Mouse (Mus musculus) MEL (cell line): Measurements from ENCODE around the gene Bcar1. TPM values are rescaled to one million over a fixed set of nuclear protein-coding genes. Genes with fewer than 3 reads are reported as not detected.
A peak's percentile ranks its signal among the peaks of the same experiment; 100 is the strongest.

ENCODE experiments used
- DNase-seq: peaks from one replicate; pipeline ENCODE4 v3.0.0; 2011; ENCODE audit warnings: low read depth, low spot score
- H3K27ac ChIP-seq: 2 replicates; pipeline ENCODE4 v1.5.1; 2012; ENCODE audit warnings: low read depth, mild to moderate bottlenecking, control low read depth, low read length, moderate library complexity; ENCODE audit not compliant: control insufficient read depth
- H3K27me3 ChIP-seq, 2 experiments: fragments of 150-350 bp in 1 of 2; sonication (generic) in 1 of 2; 2 replicates each; pipeline ENCODE4 v1.6.1; 2012; ENCODE audit warnings: low read length in 2 of 2, mild to moderate bottlenecking in 2 of 2, improper control_type of control experiment in 1 of 2, moderate library complexity in 1 of 2; ENCODE audit not compliant: insufficient read depth in 2 of 2, control insufficient read depth in 1 of 2
- H3K36me3 ChIP-seq, 2 experiments: 2 replicates each; pipeline ENCODE4 v1.6.1; 2012 to 2014; ENCODE audit warnings: low read length in 2 of 2, improper control_type of control experiment in 1 of 2, inconsistent platforms in 1 of 2, mild to moderate bottlenecking in 1 of 2; ENCODE audit not compliant: insufficient read depth in 2 of 2, control insufficient read depth in 1 of 2
- H3K4me1 ChIP-seq, 2 experiments: fragments of 150-350 bp in 1 of 2; sonication (generic) in 1 of 2; 2 replicates each; pipeline ENCODE4 v1.6.1; 2012; ENCODE audit warnings: low read length in 2 of 2, improper control_type of control experiment in 1 of 2, mild to moderate bottlenecking in 1 of 2; ENCODE audit not compliant: insufficient read depth in 2 of 2, control insufficient read depth in 1 of 2
- H3K4me3 ChIP-seq, 2 experiments: fragments of 150-350 bp in 1 of 2; sonication (generic) in 1 of 2; 2 replicates each; pipeline ENCODE4 v1.5.1; 2012; ENCODE audit warnings: low read depth in 2 of 2, low read length in 2 of 2, mild to moderate bottlenecking in 2 of 2, moderate library complexity in 2 of 2, control low read depth in 1 of 2, improper control_type of control experiment in 1 of 2; ENCODE audit not compliant: control insufficient read depth in 1 of 2, insufficient read depth in 1 of 2
- H3K79me2 ChIP-seq: 2 replicates; pipeline ENCODE4 v1.6.1; 2012; ENCODE audit warnings: mild to moderate bottlenecking, low read length, moderate library complexity; ENCODE audit not compliant: control insufficient read depth, poor library complexity, insufficient read depth
- H3K9ac ChIP-seq: 2 replicates; pipeline ENCODE4 v1.6.1; 2012; ENCODE audit warnings: low read depth, mild to moderate bottlenecking, control low read depth, low read length, moderate library complexity; ENCODE audit not compliant: control insufficient read depth, poor library complexity, severe bottlenecking
- H3K9me3 ChIP-seq: fragments of 150-350 bp; sonication (generic); replicated peaks from 2 replicates; pipeline ENCODE4 v1.6.1; 2012; ENCODE audit warnings: mild to moderate bottlenecking, low read length, improper control_type of control experiment, moderate library complexity; ENCODE audit not compliant: insufficient read depth
- BHLHE40 ChIP-seq: IDR thresholded peaks from 2 replicates; pipeline ENCODE4 v1.6.1; 2012; ENCODE audit warnings: low read depth, mild to moderate bottlenecking, inconsistent platforms, low read length, improper control_type of control experiment, borderline replicate concordance
- CHD1 ChIP-seq: IDR thresholded peaks from 2 replicates; pipeline ENCODE4 v1.6.1; 2012; ENCODE audit warnings: low read depth, mild to moderate bottlenecking, inconsistent platforms, low read length, improper control_type of control experiment
- CTCF ChIP-seq, 3 experiments: IDR thresholded peaks in 2 of 3; conservative IDR thresholded peaks in 1 of 3; 2 replicates each; pipeline ENCODE4 v1.5.1; 2011 to 2012; ENCODE audit warnings: low read length in 3 of 3, low read depth in 2 of 3, mild to moderate bottlenecking in 2 of 3, improper control_type of control experiment in 1 of 3, inconsistent platforms in 1 of 3, mixed read lengths in 1 of 3, moderate library complexity in 1 of 3; ENCODE audit not compliant: control insufficient read depth in 1 of 3, insufficient read depth in 1 of 3, poor library complexity in 1 of 3, severe bottlenecking in 1 of 3
- E2F4 ChIP-seq: IDR thresholded peaks from 2 replicates; pipeline ENCODE4 v1.6.1; 2011; ENCODE audit warnings: low read depth, low read length, improper control_type of control experiment, borderline replicate concordance
- EP300 ChIP-seq, 2 experiments: IDR thresholded peaks; 2 replicates each; pipeline ENCODE4 v1.6.1; 2011; ENCODE audit warnings: improper control_type of control experiment in 2 of 2, low read length in 2 of 2, low read depth in 1 of 2, mild to moderate bottlenecking in 1 of 2
- GATA1 ChIP-seq: IDR thresholded peaks from 2 replicates; pipeline ENCODE4 v1.6.1; 2011; ENCODE audit warnings: low read depth, low read length, improper control_type of control experiment
- HCFC1 ChIP-seq: IDR thresholded peaks from 2 replicates; pipeline ENCODE4 v1.6.1; 2012; ENCODE audit warnings: low read depth, mild to moderate bottlenecking, inconsistent platforms, low read length, improper control_type of control experiment, moderate library complexity
- KAT2A ChIP-seq: conservative IDR thresholded peaks from 2 replicates; pipeline ENCODE4 v1.6.1; 2012; ENCODE audit warnings: low read depth, low read length, improper control_type of control experiment, inconsistent platforms
- MAX ChIP-seq: IDR thresholded peaks from 2 replicates; pipeline ENCODE4 v1.6.1; 2011; ENCODE audit warnings: low read length, improper control_type of control experiment
- MEF2A ChIP-seq: IDR thresholded peaks from 2 replicates; pipeline ENCODE4 v1.6.1; 2014; ENCODE audit warnings: low read depth, mild to moderate bottlenecking, inconsistent platforms, low read length, improper control_type of control experiment; ENCODE audit not compliant: poor library complexity, insufficient replicate concordance, severe bottlenecking; ENCODE audit errors: extremely low read depth
- MXI1 ChIP-seq: IDR thresholded peaks from 2 replicates; pipeline ENCODE4 v1.6.1; 2011; ENCODE audit warnings: mild to moderate bottlenecking, low read depth, low read length, improper control_type of control experiment
- MYB ChIP-seq: IDR thresholded peaks from 2 replicates; pipeline ENCODE4 v1.6.1; 2011; ENCODE audit warnings: mild to moderate bottlenecking, low read depth, low read length, improper control_type of control experiment
- NELFE ChIP-seq: IDR thresholded peaks from 2 replicates; pipeline ENCODE4 v1.6.1; 2011; ENCODE audit warnings: low read depth, low read length, improper control_type of control experiment
- NRF1 ChIP-seq: IDR thresholded peaks from 2 replicates; pipeline ENCODE4 v1.6.1; 2014; ENCODE audit warnings: low read depth, mild to moderate bottlenecking, inconsistent platforms, low read length, improper control_type of control experiment, moderate library complexity; ENCODE audit not compliant: poor library complexity, insufficient read depth, severe bottlenecking
- POLR2A ChIP-seq, 2 experiments: IDR thresholded peaks; 2 replicates each; pipeline ENCODE4 v1.6.1; 2011 to 2012; ENCODE audit warnings: low read length in 2 of 2, mild to moderate bottlenecking in 2 of 2, control low read depth in 1 of 2, improper control_type of control experiment in 1 of 2, low read depth in 1 of 2, moderate library complexity in 1 of 2; ENCODE audit not compliant: control insufficient read depth in 1 of 2, insufficient read depth in 1 of 2, poor library complexity in 1 of 2
- RAD21 ChIP-seq: IDR thresholded peaks from 2 replicates; pipeline ENCODE4 v1.6.1; 2011; ENCODE audit warnings: mild to moderate bottlenecking, low read depth, low read length, improper control_type of control experiment
- SMC3 ChIP-seq: IDR thresholded peaks from 2 replicates; pipeline ENCODE4 v1.6.1; 2011; ENCODE audit warnings: low read depth, low read length, improper control_type of control experiment
- TBP ChIP-seq: IDR thresholded peaks from 2 replicates; pipeline ENCODE4 v1.8.0; 2011; ENCODE audit warnings: low read depth, low read length, improper control_type of control experiment
- TCF12 ChIP-seq: IDR thresholded peaks from 2 replicates; pipeline ENCODE4 v1.6.1; 2014; ENCODE audit warnings: low read depth, mild to moderate bottlenecking, inconsistent platforms, low read length, improper control_type of control experiment, moderate library complexity
- UBTF ChIP-seq: IDR thresholded peaks from 2 replicates; pipeline ENCODE4 v1.6.1; 2012; ENCODE audit warnings: low read depth, mild to moderate bottlenecking, inconsistent platforms, low read length, improper control_type of control experiment, moderate library complexity, borderline replicate concordance; ENCODE audit not compliant: insufficient read depth
- USF1 ChIP-seq: IDR thresholded peaks from 2 replicates; pipeline ENCODE4 v1.6.1; 2014; ENCODE audit warnings: low read depth, mild to moderate bottlenecking, inconsistent platforms, low read length, improper control_type of control experiment, moderate library complexity
- ZC3H11A ChIP-seq: IDR thresholded peaks from 2 replicates; pipeline ENCODE4 v1.6.1; 2012; ENCODE audit warnings: low read depth, mild to moderate bottlenecking, inconsistent platforms, low read length, improper control_type of control experiment
- ZKSCAN1 ChIP-seq: IDR thresholded peaks from 2 replicates; pipeline ENCODE4 v1.6.1; 2012; ENCODE audit warnings: low read depth, mild to moderate bottlenecking, inconsistent platforms, low read length, improper control_type of control experiment, moderate library complexity
- ZMIZ1 ChIP-seq: IDR thresholded peaks from 2 replicates; pipeline ENCODE4 v1.6.1; 2012; ENCODE audit warnings: low read depth, mild to moderate bottlenecking, inconsistent platforms, low read length, improper control_type of control experiment, moderate library complexity
- ZNF384 ChIP-seq: IDR thresholded peaks from 2 replicates; pipeline ENCODE4 v1.6.1; 2012; ENCODE audit warnings: low read depth, mild to moderate bottlenecking, inconsistent platforms, low read length, improper control_type of control experiment
- polyA plus RNA-seq, 2 experiments: library from polyadenylated mRNA; stranded (reverse) in 1 of 2; unstranded in 1 of 2; fragments of >175 nt in 1 of 2; fragments of >200 nt in 1 of 2; gene quantifications; 2 replicates each; pipeline versions ENCODE4 v1.2.1 to v1.2.4; 2012; ENCODE audit warnings: low replicate concordance in 2 of 2, low read depth in 1 of 2; ENCODE audit not compliant: insufficient read length in 2 of 2, insufficient read depth in 1 of 2, missing spikeins in 1 of 2
- total RNA-seq: library from RNA; depleted of rRNA; stranded (reverse); fragments of 300-350 nt; gene quantifications from 2 replicates; pipeline ENCODE4 v1.2.3, GENCODE M21; 2012

Bcar1 gene
- total and polyA plus RNA-seq, 3 experiments: 6.5 to 17.4 TPM; not detected in 1

DNA sequence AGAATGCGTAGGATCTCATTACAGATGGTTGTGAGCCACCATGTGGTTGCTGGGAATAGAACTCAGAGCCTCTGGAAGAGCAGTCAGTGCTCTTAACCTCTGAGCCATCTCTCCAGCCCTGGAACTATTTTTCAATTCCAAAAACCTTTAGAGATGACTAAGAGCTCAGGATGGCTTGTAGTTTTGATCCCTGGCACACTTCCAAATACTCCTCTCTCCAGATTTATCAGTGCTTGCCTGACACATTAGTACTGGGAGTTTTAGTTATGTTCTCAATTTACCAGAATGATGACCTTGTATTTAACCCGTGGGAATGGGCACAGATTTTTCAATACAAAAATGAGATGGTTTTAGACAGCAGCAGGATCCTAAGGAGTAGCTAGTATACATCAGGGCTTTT, 76.9 kb downstream of the Bcar1 start:
- TF ChIP-seq UBTF (no peak), TCF12 (no peak), RAD21 (no peak), MEF2A (no peak), TBP (no peak), NELFE (no peak), MXI1 (no peak), CTCF (IDR thresholded peaks at IDR 0.05 in 2 of 3, conservative IDR thresholded peaks at IDR 0.05 in 1 of 3; ENCODE audit: control insufficient read depth in 1 of 3, insufficient read depth in 1 of 3, low read depth in 2 of 3, low read length in 3 of 3, poor library complexity in 1 of 3, severe bottlenecking in 1 of 3) (no peak), E2F4 (no peak), ZNF384 (no peak), USF1 (no peak), KAT2A (no peak), POLR2A (IDR thresholded peaks at IDR 0.05; ENCODE audit: control insufficient read depth in 1 of 2, insufficient read depth in 1 of 2, low read depth in 1 of 2, low read length in 2 of 2, poor library complexity in 1 of 2) (no peak), HCFC1 (no peak), ZKSCAN1 (no peak), SMC3 (no peak), ZMIZ1 (no peak), MYB (no peak), EP300 (IDR thresholded peaks at IDR 0.05; ENCODE audit: low read depth in 1 of 2, low read length in 2 of 2) (no peak)
- Histone ChIP-seq H3K36me3 (peaks cover 0 to 12% of the 10 kb centered on the region in 2 experiments; a peak in 2 of 4 replicates), H3K27me3 (no peaks in the 10 kb centered on the region), H3K9ac (no peak overlapping the region), H3K79me2 (no peaks in the 10 kb centered on the region), H3K9me3 (no peaks in the 10 kb centered on the region), H3K4me1 (no peaks in the 10 kb centered on the region), H3K27ac (no peak overlapping the region), H3K4me3 (no peak overlapping the region)
- DNase-seq: no peak

DNA sequence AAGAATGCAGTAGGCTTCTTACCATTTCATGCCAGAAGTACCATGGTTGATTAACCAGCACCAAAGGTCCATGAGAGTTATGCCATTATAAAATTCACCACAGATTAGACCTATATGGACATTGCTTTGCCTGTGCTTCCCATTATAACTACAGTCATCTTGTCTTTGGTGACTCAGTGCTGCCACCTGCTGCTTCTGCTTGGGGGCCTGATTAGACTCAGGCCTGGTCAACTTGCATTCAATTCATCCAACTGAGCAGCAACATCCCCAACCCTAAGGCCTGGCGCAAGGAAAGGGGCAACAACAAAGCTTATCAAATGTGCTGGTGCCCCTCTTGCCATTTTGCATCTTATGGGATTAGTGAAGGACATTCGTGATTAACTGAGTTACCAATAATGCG, 81.1 kb downstream of the Bcar1 start:
- Histone ChIP-seq H3K27ac (no peak overlapping the region), H3K79me2 (peaks cover 3% of the 10 kb centered on the region; the same call in 1 of the 2 replicates), H3K36me3 (peaks cover 0 to 19% of the 10 kb centered on the region in 2 experiments; a peak in 2 of 4 replicates), H3K4me1 (peaks cover 2 to 21% of the 10 kb centered on the region in 2 experiments), H3K9me3 (no peaks in the 10 kb centered on the region), H3K4me3 (no peak overlapping the region), H3K27me3 (no peaks in the 10 kb centered on the region), H3K9ac (no peak overlapping the region)
- peak; percentile 78 for DNase-seq
- peak; percentile 82 to 87 (median 84) for TF ChIP-seq CTCF (IDR thresholded peaks at IDR 0.05 in 2 of 3, conservative IDR thresholded peaks at IDR 0.05 in 1 of 3; ENCODE audit: control insufficient read depth in 1 of 3, insufficient read depth in 1 of 3, low read depth in 2 of 3, low read length in 3 of 3, poor library complexity in 1 of 3, severe bottlenecking in 1 of 3)
- no peak for TF ChIP-seq EP300 (IDR thresholded peaks at IDR 0.05; ENCODE audit: low read depth in 1 of 2, low read length in 2 of 2)
- peak; percentile 64; the same call in 1 of the 2 replicates for TF ChIP-seq ZC3H11A
- TF ChIP-seq MAX: no peak
- TF ChIP-seq GATA1: no peak
- TF ChIP-seq NRF1: no peak
- no peak for TF ChIP-seq BHLHE40
- no peak for TF ChIP-seq CHD1
- TF ChIP-seq RAD21: peak; percentile 78
- peak; percentile 91 for TF ChIP-seq SMC3
